Mouse (Mus musculus) adrenal gland, postnatal 4 days (tissue): Measurements from ENCODE around the gene Zmym1. TPM values are rescaled to one million over a fixed set of nuclear protein-coding genes. Genes with fewer than 3 reads are reported as not detected.
"Not testable (repeated sequence)": the region's sequence is repeated elsewhere in the genome, so short reads cannot be mapped to it uniquely, and the experiment has no call there.

Experiments used
- DNase-seq, 2 experiments: peaks; one replicate each; pipeline ENCODE4 v3.0.0; 2021 to 2022; ENCODE audit warnings: low spot score in 2 of 2, mixed read lengths in 2 of 2
- total RNA-seq, 2 experiments: library from RNA; stranded (reverse); gene quantifications; 2 replicates each; pipeline ENCODE4 v1.2.3; 2021

The Zmym1 gene
- total RNA-seq, 2 experiments from 2014 or later = 13.3 to 13.9 TPM

GRCm38 (mm10) chr4:127027228-127028190 lies 33.4 kb downstream of the Zmym1 start:
- DNase-seq = no peak

DNA sequence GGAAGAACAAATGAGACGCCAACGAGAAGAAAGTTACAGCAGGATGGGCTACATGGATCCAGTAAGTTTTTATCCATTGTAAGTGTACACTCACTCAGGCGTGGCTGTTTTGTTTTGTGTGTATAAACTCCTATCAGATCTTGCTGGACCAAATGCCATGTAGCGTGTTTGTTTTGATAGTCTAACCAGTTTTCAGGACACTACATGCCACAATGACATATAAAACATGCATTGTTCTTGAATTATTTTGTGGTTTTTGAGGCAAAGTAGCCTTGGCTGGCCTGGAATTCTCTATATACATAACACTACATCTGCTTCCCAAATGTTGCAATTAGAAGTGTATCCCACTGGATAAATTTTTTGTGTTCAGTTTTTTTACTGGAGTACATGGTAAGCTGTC lies 34.1 kb downstream of the Zmym1 start:
- DNase-seq = no peak

DNA sequence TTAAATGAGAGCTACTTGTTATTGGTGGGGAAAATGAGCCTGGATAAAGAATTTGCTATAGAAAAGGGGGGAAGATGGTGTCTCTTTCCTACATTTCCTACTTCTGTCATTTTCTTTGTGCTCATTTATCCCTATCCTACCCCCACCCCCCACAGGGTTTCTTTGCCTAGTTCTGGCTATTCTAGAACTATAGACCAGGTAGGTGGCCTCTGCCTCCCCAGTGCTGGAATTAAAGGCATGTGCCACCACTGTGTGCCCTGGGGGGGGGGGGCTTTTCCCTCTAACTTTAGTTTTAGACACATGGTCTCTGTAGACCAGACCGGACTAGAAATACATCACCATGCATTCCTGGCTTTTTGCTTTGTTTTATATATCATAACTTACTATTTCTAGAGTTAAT lies 36.7 kb downstream of the Zmym1 start:
- DNase-seq = no peak

GRCm38 (mm10) chr4:127023201-127023600 lies 37.8 kb downstream of the Zmym1 start:
- DNase-seq = no peak

- peak; percentile 69 to 75 for DNase-seq
Observed at GRCm38 (mm10) chr4:127021989-127022626, 38.8 kb downstream of the Zmym1 start.

DNA sequence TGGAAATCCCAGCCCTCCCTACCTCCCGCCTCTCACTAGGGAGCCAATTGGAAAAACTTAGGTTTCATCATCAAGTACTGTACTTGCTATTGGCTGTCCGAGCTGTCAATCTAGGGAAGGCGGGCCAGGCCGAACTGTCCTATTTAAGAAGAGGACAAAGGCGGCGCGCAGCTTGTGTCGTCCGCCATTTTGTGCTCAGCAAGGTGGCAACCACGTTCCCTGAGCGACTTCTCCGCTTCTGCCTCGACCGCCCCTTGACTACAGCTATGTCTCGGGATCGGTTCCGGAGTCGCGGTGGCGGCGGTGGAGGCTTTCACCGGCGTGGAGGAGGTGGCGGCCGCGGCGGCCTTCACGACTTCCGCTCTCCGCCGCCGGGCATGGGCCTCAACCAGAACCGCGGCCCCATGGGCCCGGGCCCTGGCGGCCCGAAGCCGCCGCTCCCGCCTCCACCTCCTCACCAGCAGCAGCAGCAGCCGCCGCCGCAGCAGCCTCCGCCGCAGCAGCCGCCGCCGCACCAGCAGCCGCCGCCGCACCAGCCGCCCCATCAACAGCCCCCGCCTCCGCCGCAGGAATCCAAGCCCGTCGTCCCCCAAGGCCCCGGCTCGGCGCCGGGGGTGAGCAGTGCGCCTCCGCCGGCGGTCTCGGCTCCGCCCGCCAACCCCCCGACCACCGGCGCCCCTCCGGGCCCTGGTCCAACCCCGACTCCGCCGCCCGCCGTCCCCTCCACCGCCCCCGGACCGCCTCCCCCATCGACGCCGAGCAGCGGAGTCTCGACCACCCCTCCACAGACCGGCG lies 39.6 kb downstream of the Zmym1 start, which contains the start of gene Sfpq:
Gene Sfpq (plus strand): TSS at position 174 of the 795 bp plus-strand sequence.
- DNase-seq = peak; percentile 89 to 97

- DNase-seq = no peak
Observed at GRCm38 (mm10) chr4:127020411-127021150, 40.4 kb downstream of the Zmym1 start.

DNA sequence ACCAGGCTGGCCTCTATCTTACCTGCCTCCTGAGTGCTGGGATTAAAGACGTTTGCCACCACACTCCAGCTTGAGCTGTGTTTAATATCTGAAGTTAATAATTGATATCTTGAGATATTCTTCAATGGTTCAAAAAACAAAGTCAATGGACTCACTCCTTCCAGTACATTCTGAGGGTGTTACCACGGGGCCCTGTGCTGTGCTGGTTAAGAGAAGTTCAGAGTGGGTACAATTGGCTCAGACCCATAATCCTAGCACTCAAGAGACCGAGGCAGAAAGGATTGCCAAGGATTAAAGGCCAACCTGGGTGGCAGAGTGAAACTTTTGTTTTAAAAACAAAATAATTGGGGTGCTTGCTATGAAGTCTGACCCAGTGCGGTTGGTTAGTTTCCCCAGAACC lies 44.6 kb downstream of the Zmym1 start:
- no peak for DNase-seq

DNA sequence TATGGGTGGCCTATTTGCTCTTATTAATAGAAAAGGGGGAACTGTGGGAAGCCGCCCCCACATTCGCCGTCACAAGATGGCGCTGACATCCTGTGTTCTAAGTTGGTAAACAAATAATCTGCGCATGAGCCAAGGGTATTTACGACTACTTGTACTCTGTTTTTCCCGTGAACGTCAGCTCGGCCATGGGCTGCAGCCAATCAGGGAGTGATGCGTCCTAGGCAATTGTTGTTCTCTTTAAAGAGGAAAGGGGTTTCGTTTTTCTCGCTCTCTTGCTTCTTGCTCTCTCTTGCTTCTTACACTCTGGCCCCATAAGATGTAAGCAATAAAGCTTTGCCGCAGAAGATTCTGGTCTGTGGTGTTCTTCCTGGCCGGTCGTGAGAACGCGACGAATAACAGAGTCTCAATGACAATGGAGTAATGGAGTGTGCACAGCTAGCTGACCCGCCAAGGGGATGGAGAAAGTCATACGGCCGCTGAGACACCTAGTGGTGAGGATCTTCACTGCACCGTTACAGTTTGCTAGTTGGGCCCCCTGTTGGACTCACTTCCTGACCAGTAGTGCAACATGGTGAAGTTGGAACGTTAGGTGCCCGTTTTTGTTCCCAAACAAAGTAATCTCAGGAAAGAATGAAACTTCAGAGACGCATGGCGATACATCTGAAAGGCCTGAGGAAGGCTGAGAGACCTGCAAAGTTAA lies 45.5 kb downstream of the Zmym1 start:
- peak; percentile 61 to 75 for DNase-seq

GRCm38 (mm10) chr4:127005113-127005936 lies 55.6 kb downstream of the Zmym1 start:
- DNase-seq = peak in 1 of 2 experiments; percentile 27

DNA sequence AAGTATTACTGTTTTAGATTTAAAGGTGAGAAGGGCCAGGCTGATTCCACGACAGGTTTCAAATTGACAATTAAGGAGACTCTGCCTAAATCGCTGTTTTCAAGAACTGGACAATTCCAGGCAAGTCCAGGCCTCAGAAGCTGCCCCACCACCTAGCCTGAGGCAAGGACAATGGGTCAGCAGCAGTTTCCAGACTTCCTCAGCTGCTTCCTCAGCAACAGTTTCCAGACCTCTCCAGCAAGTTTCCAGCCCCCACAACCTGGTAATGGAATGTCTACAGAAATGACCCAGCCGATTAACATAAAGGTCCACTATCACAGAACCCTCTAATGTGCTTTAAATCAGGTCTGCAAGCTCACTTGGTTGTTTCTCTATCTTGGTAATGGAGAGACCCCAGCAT lies 56.6 kb downstream of the Zmym1 start:
- DNase-seq = no peak

DNA sequence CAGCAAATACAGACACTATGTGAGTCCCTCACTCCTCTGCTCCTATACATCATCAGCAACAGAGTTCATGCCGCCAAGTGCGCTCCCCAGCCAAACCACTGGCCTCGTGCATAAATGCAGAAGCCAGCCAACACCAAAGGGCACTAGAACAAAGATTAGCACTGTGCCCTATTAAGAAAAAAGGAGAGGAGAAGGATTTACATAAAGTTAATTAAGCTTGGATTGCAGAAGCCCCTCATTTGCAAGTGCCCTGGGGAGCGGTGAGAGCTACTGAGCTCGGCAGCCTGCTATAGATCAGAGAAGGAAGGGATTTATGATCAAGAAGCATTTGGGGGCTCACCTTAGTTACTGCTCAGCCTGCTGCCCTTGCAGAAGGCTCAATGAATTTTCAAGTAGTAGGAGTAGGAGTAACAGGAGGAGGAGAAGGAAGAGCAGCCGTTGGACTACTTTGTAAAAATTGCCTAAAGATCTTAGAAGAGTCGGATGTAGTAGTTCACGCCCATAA lies 60.3 kb downstream of the Zmym1 start:
- no peak for DNase-seq

GRCm38 (mm10) chr4:126999372-126999771 lies 61.6 kb downstream of the Zmym1 start:
- DNase-seq = not testable (repeated sequence)

Other genes starting within 250 kb of the Zmym1 start
- 10 to 100 TPM; 63.6 to 74.4 TPM for gene Zmym4, start 93.0 kb downstream of the Zmym1 start, total RNA-seq
- gene Sfpq, start 39.8 kb downstream of the Zmym1 start, total RNA-seq = 100 to 1,000 TPM; 282 to 365 TPM
- 10 to 100 TPM; 23.6 to 24.2 TPM for gene Zmym6, start 16.2 kb upstream of the Zmym1 start, total RNA-seq
- gene Tmem35b, start 62.5 kb upstream of the Zmym1 start, total RNA-seq = 10 to 100 TPM; 12.8 to 18.1 TPM
- 10 to 100 TPM; 14.8 to 16.1 TPM for gene Dlgap3, start 108.1 kb upstream of the Zmym1 start, total RNA-seq
- gene Smim12, start 182.6 kb upstream of the Zmym1 start, total RNA-seq = 10 to 100 TPM; 36.9 to 40.2 TPM